Mouse (Mus musculus) kidney, adult 11 months (tissue): ENCODE measurements around the gene Zdhhc9.
"Not testable (repeated sequence)": the region's sequence is repeated elsewhere in the genome, so short reads cannot be mapped to it uniquely, and the experiment has no call there.

ENCODE experiments used
- DNase-seq: peaks from one replicate; pipeline ENCODE4 v3.0.0; 2022

Zdhhc9 gene

DNA sequence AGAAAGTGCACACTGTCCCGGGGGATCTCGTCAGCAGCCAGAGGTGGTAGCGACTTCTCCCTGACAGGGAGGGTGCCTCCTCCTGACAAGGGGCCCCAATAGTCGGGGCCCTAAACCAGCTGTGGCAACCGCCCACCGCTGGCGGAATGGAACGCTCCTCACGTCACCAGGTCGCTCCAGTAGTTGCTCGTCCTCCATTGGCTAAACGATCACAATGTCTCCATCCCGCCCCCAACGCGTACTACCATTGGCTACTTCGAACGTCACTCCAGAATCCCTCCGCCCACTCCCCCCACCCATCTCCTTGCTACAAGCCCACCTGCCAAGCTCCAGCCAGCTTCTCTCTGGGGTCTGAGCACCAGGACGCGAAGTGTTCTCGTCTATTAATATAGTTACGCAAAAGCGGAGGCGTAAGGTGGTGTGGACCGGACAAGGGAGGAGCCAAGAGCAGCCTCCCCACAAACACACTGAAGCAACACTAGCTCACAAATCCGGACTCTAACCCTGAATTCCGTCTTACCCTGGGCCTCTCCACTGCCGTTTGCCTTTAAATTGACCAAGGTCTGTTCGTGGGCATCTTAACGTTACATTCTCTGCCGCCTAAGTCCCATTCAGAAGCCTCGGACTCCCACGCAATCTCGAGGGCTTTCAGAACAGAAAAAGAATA is at the start of gene Zdhhc9:
TSS of gene Zdhhc9 (minus strand) at position 360 of the 667 bp plus-strand sequence.
- peak; percentile 86 for DNase-seq

DNA sequence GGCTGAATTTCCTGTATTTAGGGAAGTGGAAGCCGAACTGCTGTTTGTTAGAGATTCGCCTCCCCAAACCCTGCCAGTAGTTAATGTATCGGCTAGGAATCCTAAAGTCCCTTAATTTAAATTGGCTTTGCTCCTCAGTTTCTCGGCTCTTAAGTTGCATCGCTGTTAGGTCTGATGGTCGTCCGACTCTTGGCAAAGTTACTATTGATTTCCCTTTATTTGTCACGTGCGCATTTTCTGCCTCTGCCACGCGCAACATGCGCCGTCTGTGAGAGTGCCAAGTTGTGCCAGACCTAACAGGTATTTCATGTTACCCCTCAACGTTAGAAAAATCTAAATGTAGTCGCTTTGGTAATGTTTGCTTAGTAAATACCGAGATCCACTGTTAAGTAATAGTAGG is 48.3 kb upstream of the Zdhhc9 start:
- no peak for DNase-seq

DNA sequence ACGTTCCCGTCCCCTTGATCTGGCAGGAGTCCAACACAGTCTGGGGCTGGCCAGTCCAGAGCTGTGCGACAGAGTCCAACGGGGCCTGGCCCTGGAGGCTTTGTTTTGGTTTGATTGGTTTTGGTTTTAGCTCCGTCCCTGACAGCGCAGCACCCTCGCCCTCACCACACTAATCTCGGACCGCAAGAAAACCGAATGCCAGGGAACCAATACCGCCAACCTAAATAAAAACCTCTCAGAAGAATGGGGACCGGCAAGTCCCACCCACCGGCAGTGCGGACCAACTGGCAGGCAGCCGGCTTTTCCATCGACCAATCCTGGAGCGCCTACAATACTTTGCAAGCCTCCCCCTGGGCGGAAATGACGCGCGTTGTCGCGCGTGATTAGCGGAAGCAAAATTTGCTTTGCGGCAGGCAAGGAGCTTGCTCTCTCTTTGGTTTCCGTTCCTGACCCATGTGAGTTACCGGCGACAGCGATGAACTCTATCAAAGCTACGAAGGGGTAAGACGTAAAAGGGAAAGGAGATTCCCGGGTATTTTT is 47.9 kb upstream of the Zdhhc9 start, which contains the start of gene Utp14a:
TSS of gene Utp14a (plus strand) at position 395 of the 540 bp plus-strand sequence.
- DNase-seq = peak; percentile 96

- DNase-seq = peak; percentile 7
Measured at GRCm38 (mm10) chrX:48255830-48256428, 47.3 kb upstream of the Zdhhc9 start.

DNA sequence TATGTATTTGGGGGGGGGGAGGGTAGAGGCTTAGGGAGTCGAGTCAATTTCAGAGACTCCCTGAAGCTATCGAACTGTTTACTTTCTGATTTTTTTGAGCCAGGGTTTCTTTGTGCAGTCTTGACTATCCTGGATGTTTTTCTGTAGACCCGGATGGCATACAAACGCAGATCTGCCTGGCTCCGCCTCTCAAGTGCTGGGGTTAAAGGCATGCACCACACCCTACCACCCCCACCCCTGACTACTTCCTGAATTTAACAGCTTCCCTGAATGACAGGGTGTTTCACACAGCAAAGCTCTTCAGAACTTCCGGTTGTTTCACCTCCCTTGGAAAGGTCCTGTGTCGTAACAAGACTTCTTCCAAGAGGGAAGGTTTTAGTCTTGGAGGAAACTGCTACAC is 25.7 kb upstream of the Zdhhc9 start:
- DNase-seq = no peak

DNA sequence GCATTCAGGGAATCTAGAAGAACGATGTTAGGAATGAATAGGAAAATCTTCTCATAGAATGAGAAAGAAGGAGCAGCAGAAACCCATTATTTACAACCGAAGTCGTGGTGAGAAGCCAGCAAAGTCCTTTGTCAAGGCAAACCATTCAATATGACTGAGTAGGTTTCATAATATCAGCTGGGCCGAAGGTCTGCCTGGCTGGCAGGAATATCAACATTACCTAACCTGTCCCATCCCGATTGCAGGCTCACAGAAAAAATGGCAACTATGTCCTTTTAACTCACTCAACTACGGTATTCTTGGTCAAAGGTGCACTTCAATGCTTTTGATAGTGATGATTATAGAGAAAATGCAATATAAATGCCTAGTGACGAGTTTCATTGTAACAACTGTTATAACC is 17.5 kb upstream of the Zdhhc9 start:
- no peak for DNase-seq

DNA sequence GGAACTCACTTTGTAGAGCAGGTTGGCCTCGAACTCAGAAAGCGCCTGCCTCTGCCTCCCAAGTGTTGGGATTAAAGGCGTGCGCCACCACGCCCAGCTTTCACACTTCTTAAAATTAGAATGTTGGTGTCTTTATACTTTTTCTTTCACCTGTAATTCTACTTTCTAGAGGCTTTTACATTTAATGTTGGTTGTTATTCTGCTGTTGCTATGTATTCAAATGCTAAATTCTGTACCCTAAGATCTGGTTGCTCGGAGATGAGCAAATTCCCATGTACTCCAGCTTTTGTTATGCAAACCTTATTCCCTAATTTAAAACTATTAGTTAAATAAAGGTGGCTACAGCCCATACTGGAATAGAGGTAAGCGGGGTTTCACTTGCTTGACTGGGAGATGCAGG is 14.0 kb upstream of the Zdhhc9 start:
- no peak for DNase-seq

GRCm38 (mm10) chrX:48219468-48219867 is 10.8 kb upstream of the Zdhhc9 start:
- no peak for DNase-seq

- not testable (repeated sequence) for DNase-seq
Measured at GRCm38 (mm10) chrX:48209746-48210145, 1.1 kb upstream of the Zdhhc9 start.

GRCm38 (mm10) chrX:48207761-48208487 is 754 bp downstream of the Zdhhc9 start:
- peak; percentile 76 for DNase-seq

GRCm38 (mm10) chrX:48204469-48204868 is 4.2 kb downstream of the Zdhhc9 start:
- no peak for DNase-seq

- no peak for DNase-seq
Measured at GRCm38 (mm10) chrX:48203763-48204162, 4.9 kb downstream of the Zdhhc9 start.

DNA sequence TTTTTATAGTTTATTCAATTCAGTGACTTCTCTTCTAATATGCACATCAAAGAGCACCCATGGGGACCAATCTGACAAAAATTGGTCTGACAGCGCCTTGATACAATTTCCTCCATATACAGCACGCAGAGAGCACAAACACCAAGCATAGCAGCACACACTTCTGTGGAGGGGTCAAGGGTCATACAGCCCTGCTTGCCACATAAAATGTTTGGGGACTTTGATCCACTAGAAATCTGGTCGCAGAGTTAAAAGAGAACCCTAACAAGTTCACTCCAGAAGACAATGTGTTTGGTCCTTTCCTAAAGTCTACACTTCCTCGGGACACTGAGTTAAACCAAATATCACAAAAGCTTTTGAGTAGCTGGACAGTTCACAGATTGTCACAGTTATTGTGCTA is 5.7 kb downstream of the Zdhhc9 start:
- peak; percentile 20 for DNase-seq

GRCm38 (mm10) chrX:48202436-48202835 is 6.2 kb downstream of the Zdhhc9 start:
- DNase-seq = no peak

DNA sequence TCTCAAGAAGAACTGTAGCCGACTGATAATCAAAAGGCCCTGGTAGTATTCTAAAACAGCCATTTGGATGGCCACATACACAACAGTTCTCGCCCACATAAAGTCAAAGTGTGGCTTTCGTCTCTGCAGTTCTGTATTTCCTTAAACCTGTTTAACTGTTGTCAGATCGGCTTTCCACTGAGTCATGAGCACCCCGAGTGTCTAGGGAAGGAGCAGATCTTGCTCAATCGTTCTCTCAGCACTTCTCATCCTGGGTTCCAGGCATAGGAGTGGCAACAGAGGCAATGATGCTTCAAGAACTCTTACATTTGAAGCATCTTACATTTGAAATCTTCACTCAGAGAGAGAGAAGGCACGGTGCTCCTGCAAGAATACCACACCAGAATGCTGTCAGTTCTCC is 6.7 kb downstream of the Zdhhc9 start:
- DNase-seq = no peak

GRCm38 (mm10) chrX:48200699-48201098 is 8.0 kb downstream of the Zdhhc9 start:
- DNase-seq = no peak

GRCm38 (mm10) chrX:48199026-48199425 is 9.7 kb downstream of the Zdhhc9 start:
- no peak for DNase-seq

DNA sequence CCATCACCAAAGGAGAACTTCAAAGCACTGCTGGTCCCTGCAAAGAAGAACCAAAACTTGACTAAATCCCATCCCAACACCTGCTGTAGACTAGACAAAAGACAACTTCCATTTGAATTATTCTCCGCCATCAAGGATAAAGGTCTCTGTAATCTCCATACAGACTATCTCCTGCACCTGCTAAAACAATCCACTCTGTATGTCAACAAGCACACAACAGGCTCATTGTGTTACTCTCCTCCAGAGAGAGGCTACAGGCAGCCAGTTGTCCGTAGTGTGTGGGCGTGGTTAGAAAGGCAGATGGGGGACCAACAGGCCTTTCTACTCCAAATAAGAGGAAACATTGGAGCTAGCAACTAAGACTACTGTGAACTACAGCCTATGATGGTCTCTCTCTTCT is 10.8 kb downstream of the Zdhhc9 start:
- DNase-seq = no peak

GRCm38 (mm10) chrX:48193235-48194152 is 15.2 kb downstream of the Zdhhc9 start:
- no peak for DNase-seq

DNA sequence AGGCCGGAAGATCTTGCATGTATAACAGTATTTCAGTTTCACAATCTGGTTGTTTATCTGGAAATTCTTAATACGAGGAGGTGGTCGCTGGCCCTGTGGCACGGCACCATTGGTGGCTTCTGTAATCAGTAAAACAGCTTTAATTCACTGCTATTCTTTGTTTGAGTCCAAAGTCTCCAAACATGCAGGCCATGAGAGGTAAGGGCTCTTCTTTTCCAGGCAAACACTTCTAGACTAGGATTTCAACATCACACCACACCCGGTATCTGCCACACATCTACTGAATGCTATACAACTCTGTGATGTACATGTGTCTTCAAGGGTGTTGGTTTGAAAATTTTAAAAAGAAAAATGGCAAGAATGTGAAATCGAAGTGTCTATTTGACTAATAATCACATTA is 17.4 kb downstream of the Zdhhc9 start:
- DNase-seq = no peak

- DNase-seq = no peak
Measured at GRCm38 (mm10) chrX:48184703-48185102, 24.0 kb downstream of the Zdhhc9 start.

- no peak for DNase-seq
Measured at GRCm38 (mm10) chrX:48181844-48182243, 26.8 kb downstream of the Zdhhc9 start.

DNA sequence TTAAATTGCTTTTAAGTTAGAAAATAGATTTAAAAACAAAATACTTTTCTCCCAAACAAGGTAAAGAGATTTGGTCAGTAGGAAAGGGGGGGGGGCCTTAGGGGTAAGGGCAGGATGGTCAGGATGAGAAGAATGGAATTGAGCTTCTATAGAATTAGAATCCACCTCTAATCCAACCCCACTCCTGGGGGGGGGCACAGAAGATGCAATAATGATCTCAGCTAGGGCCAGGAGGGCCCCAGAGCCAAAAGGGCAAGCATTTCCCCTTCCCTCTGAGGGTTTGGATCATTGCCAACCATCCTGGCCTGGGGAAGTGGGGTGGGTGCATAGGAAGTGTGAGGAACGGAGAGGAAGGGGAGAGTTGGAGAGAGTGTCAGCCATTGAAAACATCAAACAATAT is 38.3 kb downstream of the Zdhhc9 start:
- DNase-seq = no peak
